29 mouse cellular contexts compared by ENCODE assay signal in genomic region chr15:100186234-100186633, GRCm38 (mm10). TPM values are rescaled to one million over a fixed set of nuclear protein-coding genes. Genes with fewer than 3 reads are reported as not detected.
DNase-seq lines count a peak whose midpoint lies in the region; ATAC-seq lines count a peak whose summit lies in the region.
"Had no signal": no experiment of that assay in that cellular context is flagged by ENCODE, and none has a peak within 500 bp of the region (broad histone marks: within the 10 kb centered on the region; RNA-seq: fewer than 3 reads in every experiment).

No protein-coding gene starts in this region.

- no peaks in the 10 kb centered on the region for H3K27me3 ChIP-seq in heart, embryonic 13.5 days (replicated peaks)
- H3K27me3 ChIP-seq: embryonic facial prominence, embryonic 13.5 days; intestine, embryonic 15.5 days; neural tube, embryonic 13.5 days had no signal

- peaks cover 99% of the 10 kb centered on the region for H3K36me3 ChIP-seq in heart, embryonic 13.5 days
- peaks cover 71% of the 10 kb centered on the region for H3K36me3 ChIP-seq in macrophage (ENCODE audit: inconsistent target)

- no peak for ATAC-seq in heart, embryonic 13.5 days (ENCODE audit: extremely low read depth, insufficient number of reproducible peaks, low FRiP score, low TSS enrichment)
- ATAC-seq: forebrain, embryonic 16.5 days; hindbrain, postnatal 0 days; intestine, embryonic 15.5 days; midbrain, embryonic 16.5 days had no signal

- peaks cover 12% of the 10 kb centered on the region for H3K4me1 ChIP-seq in heart, embryonic 13.5 days
- H3K4me1 ChIP-seq: embryonic facial prominence, embryonic 13.5 days; heart, embryonic 10.5 days; neural tube, embryonic 13.5 days had no signal

- no peaks in the 10 kb centered on the region for H3K9me3 ChIP-seq in heart, embryonic 13.5 days
- H3K9me3 ChIP-seq: embryonic facial prominence, embryonic 13.5 days; G1E; heart, embryonic 10.5 days; intestine, embryonic 15.5 days; neural tube, embryonic 13.5 days had no signal

- no peak overlapping the region for H3K4me2 ChIP-seq in heart, embryonic 13.5 days
- H3K4me2 ChIP-seq: embryonic facial prominence, embryonic 13.5 days; intestine, embryonic 15.5 days; midbrain, embryonic 11.5 days; neural tube, embryonic 13.5 days had no signal

- no peak for DNase-seq in heart, postnatal 25 days (ENCODE audit: low spot score)
- peak; percentile 28 for DNase-seq in heart, postnatal 4 days
- no peak for DNase-seq in heart, postnatal 14 days
- no peak for DNase-seq in MN1 (ENCODE audit: low spot score)
- DNase-seq in left cerebral cortex, postnatal 10 days (ENCODE audit: extremely low spot score in 1 of 2, low spot score in 2 of 2), result no peak
- DNase-seq: adrenal gland, postnatal 25 days; cerebellum, adult 18-20 months; cerebellum, postnatal 10 days; gastrocnemius, adult 2 months; gastrocnemius, postnatal 36 days; kidney, adult 2 months; kidney, postnatal 4 days; left cerebral cortex, postnatal 4 days; lung, adult 2 months; lung, postnatal 10 days; right cerebral cortex, postnatal 4 days had no signal

- no peaks in the 10 kb centered on the region for H3K79me2 ChIP-seq in macrophage (ENCODE audit: inconsistent target)

- H3K4me3 ChIP-seq in heart, embryonic 13.5 days, result no peak overlapping the region
- H3K4me3 ChIP-seq in macrophage (ENCODE audit: inconsistent target), result no peak overlapping the region
- H3K4me3 ChIP-seq: embryonic facial prominence, embryonic 13.5 days; erythroblast, embryonic 14.5 days; gastrocnemius, adult 2 months; heart, embryonic 10.5 days; intestine, embryonic 15.5 days; neural tube, embryonic 13.5 days had no signal

- no peak overlapping the region for H3K9ac ChIP-seq in heart, embryonic 13.5 days
- H3K9ac ChIP-seq: embryonic facial prominence, embryonic 13.5 days; intestine, embryonic 15.5 days; liver, embryonic 14.5 days; neural tube, embryonic 13.5 days had no signal

- intact Hi-C loops in heart, postnatal 25 days (cut with DNase I), result no loop called here
- intact Hi-C loops in heart, postnatal 14 days (cut with DNase I), result no loop called here
- intact Hi-C loops in left cerebral cortex, postnatal 10 days (cut with DNase I), result no loop called here

- WGBS in heart, embryonic 13.5 days, result 67% methylated on average over 9 of the region's 9 CpGs
- WGBS in macrophage (ENCODE audit: missing documents), result 97% methylated on average over 9 of the region's 9 CpGs

- H3K27ac ChIP-seq in heart, embryonic 13.5 days (replicated peaks), result peak overlapping the region; percentile 48; the same call in 1 of the 2 replicates
- H3K27ac ChIP-seq in macrophage, result peak overlapping the region; percentile 84; the same call in 1 of the 2 replicates
- H3K27ac ChIP-seq: embryonic facial prominence, embryonic 13.5 days; gastrocnemius, adult 2 months; heart, embryonic 10.5 days; hindbrain, postnatal 0 days; intestine, embryonic 15.5 days; liver, embryonic 14.5 days; neural tube, embryonic 13.5 days had no signal

RNA-seq across cellular contexts. Expression of gene Atf1, which starts 41.4 kb away (rescaled TPM):
- 30.3 and 34.4 TPM in 2 replicates for polyA plus RNA-seq in heart, embryonic 13.5 days (2015; fragmentation: Nextera tagmentation; extraction: Ambion mirVana)
- total RNA-seq in heart, postnatal 25 days (2021), result 10 to 100 TPM; 46.0 to 51.8 TPM
- 10 to 100 TPM; 54.8 to 57.7 TPM for total RNA-seq in heart, postnatal 4 days (2021)
- 10 to 100 TPM; 44.0 to 48.4 TPM for total RNA-seq in heart, postnatal 14 days (2021)
- 100 to 1,000 TPM in 8 of 26 experiments, 10 to 100 TPM in 18; 62.1 to 136 (median 89.0) TPM for total RNA-seq in macrophage (2018; cell fraction: chromatin; rRNA removed)
- total RNA-seq in macrophage (2018; cell fraction: cytosol; rRNA removed), result 10 to 100 TPM; 37.9 to 73.6 (median 48.1) TPM
- 10 to 100 TPM; 33.7 to 65.5 (median 47.2) TPM for total RNA-seq in macrophage (2018; cell fraction: nucleus; rRNA removed)
- 34.5 to 58.1 TPM (median 47.7 TPM) in 3 replicates for polyA plus RNA-seq in macrophage (2018)
- 10 to 100 TPM; 15.3 to 20.5 TPM for total RNA-seq in left cerebral cortex, postnatal 10 days (2021)
